Mouse (Mus musculus) spleen, postnatal 36 days (tissue): Measurements from ENCODE around the gene Dip2c.
A peak's percentile ranks its signal among the peaks of the same experiment; 100 is the strongest.

ENCODE experiments used
- DNase-seq, 2 experiments: peaks; one replicate each; pipeline ENCODE4 v3.0.0; 2022; ENCODE audit warnings: low spot score in 2 of 2, mixed read lengths in 1 of 2

Dip2c gene

DNA sequence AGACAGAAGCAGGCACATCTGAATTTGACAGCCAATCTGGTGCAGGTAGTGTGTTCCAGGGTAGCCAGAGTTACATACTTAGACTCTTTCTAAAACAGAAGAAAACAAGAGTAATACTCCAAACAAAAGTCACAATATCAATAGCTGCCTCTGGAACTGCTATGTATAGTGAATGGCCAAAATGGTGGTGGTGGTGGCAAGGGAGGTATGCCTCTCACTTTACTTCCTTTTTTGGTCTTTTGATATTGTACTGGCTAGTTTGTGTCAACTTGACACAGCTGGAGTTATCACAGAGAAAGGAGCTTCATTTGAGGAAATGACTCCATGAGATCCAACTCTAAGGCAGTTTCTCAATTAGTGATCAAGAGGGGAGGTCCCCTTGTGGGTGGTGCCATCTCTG, 148.1 kb downstream of the Dip2c start:
- DNase-seq: no peak

DNA sequence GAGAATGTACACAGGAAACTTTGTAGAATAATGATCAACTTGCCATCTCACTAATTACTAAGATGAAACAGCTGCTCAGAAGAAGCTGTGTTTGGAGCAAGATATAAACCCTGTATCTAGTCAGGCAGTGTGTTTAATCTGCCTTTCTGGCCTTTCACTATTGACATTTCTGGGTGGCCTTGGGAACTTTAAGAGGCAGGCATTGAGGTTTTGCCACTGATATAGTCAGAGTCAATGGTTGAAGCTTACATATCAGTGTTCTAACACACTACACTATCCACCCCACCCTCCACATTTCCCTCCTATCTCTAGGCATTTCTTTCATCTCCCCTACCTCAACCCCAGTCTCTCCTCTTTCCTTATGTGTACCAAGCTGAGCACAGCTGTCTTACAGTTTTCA, 149.9 kb downstream of the Dip2c start:
- DNase-seq: no peak

DNA sequence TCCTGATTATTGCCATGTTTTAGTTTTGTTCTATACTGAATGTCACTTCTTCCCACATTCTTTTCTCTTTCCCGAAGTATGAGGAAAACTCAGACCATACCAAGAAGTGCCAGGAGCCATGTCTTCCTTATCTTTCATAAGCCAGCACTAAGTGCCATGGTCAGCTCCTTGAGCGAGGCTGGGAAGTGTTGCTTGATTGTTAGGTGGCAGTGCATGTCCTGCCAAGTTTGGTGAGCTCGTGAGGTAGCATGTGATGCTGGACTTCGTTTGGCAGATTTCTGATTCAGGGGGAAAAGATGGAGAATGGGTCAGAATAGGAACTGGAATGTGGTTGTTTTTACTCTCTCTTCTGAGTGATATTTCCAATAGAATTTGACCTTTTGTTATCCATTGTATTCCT, 150.5 kb downstream of the Dip2c start:
- no peak for DNase-seq

- DNase-seq: no peak
These were observed 153.6 kb downstream of the Dip2c start for GRCm38 (mm10) chr13:9429884-9430283.

- no peak for DNase-seq
These were observed 154.4 kb downstream of the Dip2c start for GRCm38 (mm10) chr13:9430724-9431123.

GRCm38 (mm10) chr13:9431441-9431840, 155.1 kb downstream of the Dip2c start:
- no peak for DNase-seq

DNA sequence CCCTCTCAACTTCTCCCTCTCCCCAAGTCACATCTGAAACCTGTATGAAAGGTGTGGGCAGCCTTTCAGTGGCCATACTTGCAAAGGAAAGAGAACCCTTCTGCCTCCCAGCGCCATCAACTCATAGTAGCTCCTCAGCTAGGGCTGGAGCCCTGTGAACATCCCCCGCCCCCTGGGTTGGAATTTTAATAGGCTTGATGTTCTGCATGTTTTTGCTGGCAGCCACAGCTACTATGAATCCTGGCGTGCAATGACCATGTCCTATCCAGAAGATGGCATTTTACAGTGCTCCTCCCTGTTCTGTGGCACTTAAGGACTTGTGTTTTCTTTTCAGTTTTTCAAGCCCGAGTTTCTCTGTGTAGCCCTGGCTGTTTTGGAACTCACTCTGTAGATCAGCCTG, 166.7 kb downstream of the Dip2c start:
- DNase-seq: no peak

DNA sequence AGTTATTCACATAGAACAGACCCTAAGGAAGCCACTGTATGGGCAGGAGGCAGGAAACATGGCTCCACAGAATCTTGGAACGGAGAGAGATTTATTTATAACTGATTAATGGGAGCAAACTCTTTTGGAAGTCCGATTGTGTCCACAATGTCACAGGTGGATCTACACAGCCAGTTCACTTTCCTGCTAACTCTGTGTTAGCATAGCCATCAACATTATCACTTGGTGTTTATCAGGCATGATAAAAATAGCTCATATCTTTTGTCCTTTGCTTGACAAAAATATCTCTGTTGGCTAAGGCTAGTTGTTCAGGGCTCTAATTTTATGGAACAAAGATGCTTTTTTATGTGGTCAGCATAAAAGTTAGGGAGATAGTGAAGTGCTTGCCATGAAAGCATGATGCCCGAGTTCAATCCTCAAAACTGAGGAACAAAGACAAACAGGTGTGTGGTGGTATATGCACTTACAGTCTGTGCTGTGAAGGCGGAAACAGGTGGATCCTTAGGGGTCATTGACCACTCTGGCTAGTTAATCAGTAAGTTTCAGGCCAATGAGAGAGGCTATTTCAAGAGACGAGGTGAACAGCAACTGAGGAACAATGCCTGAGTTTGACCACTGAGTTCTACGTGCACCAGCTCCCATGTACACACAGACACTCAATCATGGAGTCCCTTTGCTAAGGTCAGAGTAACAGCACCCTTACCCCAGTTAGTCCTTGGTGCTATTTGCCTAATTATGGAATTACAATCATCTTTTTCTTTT, 169.4 kb downstream of the Dip2c start:
- DNase-seq: no peak

GRCm38 (mm10) chr13:9446448-9447115, 170.3 kb downstream of the Dip2c start:
- DNase-seq: no peak

GRCm38 (mm10) chr13:9450276-9450675, 173.9 kb downstream of the Dip2c start:
- DNase-seq: no peak

GRCm38 (mm10) chr13:9451952-9452351, 175.6 kb downstream of the Dip2c start:
- DNase-seq: no peak

DNA sequence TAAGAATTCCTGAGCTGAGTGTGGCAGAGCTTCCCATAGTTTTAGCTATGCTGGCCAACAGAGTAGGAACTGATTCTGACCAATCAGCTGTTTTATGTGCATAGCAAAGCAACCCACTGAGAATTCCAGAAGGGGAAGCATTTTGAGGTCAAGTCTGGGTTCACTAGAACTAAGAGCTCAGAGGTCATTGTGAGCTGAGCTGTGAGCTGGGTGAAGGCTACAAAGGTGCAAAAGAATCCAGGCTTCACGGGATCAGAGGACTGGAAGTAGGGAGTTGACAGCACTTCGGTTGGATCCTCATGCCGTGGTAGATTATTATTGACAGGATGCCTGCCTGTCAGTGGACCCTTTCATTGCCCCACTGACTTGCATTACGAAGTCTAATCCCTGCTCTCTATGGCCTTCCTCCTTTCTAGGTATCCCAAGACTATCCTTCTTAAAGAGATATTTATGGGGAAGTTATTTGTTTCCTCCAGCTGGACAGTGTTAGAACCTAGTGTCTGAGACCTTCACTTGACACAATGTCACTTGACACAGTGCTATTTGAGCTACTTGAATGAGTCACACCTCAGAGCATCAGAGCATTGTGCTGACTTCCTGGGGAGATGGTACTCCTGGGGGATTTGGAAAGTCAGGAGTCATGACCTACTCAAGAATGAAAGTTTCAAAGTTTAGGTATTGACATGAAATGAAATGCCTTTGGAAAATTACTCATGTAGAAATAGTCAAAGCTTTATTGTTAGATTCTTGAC, 178.3 kb downstream of the Dip2c start:
- DNase-seq: no peak

DNA sequence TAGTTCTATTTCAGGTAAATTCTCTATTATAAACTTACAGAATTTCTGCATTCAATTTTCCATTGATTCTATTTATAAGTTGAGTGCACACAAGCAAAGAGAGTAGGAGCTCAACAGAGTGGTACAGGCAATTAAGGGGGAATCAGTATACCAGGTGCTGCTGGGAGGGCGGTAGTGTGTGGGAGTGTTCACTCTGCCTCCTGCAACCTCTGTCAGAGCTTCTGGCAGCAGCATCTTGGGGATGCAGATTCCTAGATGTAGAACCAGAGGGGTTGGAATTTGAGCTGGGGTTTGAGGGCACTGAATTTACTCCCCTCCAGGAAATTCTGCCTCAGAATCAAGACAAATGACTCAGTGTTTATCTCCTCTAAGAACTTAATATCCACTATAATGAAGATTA, 179.7 kb downstream of the Dip2c start:
- no peak for DNase-seq

GRCm38 (mm10) chr13:9457420-9458308, 181.3 kb downstream of the Dip2c start:
- DNase-seq: no peak

DNA sequence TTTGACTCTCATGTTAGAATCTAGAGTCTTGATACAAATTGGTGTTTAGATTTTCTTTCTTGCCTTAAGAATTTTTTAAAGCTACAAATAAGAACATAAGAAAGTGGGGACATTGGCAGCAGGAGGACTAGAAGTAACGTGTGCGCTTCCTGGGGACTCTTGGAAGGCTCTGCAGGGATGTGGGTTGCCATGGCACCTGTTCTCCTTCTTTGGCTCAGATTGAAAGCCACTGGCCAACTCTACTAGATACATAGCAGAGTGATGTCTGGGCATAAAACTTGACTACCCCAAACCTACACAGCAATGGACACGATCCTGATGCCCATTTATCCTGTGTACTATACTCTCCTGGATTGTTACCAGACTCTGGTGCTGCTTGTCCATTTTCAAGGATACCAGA, 188.1 kb downstream of the Dip2c start:
- no peak for DNase-seq

DNA sequence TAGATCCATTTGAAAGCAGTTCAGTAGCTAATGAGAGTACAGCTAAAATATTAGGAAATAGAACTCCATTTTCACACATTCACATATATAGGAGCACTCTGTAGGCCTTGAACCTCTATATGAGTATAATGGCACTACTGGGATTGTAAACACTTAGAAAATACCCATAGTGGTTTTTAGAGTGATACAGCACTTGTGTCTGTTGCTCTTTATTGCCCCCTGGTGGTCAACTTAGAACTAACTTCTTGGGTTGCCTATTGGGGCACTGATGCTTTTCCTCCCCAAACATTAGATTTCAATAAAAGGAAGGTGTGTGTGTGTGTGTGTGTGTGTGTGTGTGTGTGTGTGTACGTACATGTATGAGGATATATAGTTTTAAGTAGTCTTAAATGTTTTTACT, 190.9 kb downstream of the Dip2c start:
- DNase-seq: peak; percentile 40 to 55

- no peak for DNase-seq
These were observed 197.1 kb downstream of the Dip2c start for GRCm38 (mm10) chr13:9473383-9473782.

DNA sequence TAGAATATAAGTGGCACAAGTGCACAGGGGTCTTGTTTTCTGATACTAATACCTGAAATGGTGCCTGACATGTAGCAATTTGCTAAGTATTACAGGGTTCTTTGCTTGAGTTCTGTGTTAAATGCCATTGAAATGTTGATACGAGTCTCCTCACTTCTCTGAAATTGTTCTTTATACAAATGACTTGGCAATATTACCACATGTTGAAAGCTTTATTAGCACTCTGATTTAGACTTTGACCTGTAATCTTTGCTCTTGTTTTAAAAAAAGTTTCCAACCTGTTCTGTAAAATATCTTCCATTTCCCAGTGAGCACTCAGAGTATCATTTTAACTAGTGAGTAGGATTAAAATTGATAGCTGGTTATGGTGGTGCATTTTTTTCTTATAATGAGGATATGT, 205.4 kb downstream of the Dip2c start:
- no peak for DNase-seq

- DNase-seq: no peak
These were observed 213.4 kb downstream of the Dip2c start for GRCm38 (mm10) chr13:9489696-9490095.

- DNase-seq: peak; percentile 18 to 26
These were observed 218.4 kb downstream of the Dip2c start for GRCm38 (mm10) chr13:9494726-9495125.

DNA sequence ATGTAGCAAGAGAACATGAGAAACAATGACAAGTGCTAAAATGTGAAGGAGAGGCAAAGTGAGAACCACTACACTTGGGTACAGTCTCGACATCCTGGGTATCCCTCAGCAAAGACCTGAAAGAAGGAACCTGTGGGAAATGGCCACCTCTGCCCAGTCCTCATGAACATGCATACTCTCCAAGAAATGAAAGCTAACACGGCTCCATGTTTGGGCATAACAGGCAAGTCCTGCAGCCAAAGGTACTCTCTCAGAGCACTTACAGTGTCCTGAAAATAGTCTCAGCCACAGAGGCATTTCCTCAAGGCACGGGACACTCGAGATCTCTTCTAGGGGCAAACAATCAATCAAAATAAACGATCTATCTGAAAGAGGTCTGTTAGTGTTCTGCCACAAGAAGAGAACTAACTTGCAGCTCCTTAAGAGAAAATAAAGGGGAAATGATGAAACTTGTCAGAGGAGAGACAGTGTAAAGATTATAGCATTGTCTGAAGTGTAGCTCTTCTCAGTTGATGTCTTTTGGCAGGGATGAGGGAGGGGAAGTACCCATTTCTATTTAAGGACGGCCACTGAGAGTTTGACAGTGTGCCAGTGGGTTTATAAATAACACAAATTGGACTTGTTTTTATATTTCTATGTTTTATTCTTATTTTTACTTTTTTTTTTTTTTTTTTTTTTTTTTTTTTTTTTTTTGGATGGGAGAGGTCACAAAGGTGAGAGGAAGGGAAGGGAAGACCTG, 228.0 kb downstream of the Dip2c start:
- no peak for DNase-seq
